Mouse (Mus musculus): Measurements from ENCODE around the gene Bcl2l12. TPM values are rescaled to one million over a fixed set of nuclear protein-coding genes. Genes with fewer than 3 reads are reported as not detected.

Bcl2l12 gene
- polyA plus RNA-seq, 1 experiment from 2014 or later = 54.7 TPM

GRCm38 (mm10) chr7:44964990-44965389, 33.5 kb downstream of the Bcl2l12 start:
- Histone ChIP-seq H3K9me3 (no peaks in the 10 kb centered on the region), H3K36me3 (peaks cover 68% of the 10 kb centered on the region), H3K9ac (replicated peaks) (no peak overlapping the region), H3K4me3 (no peak overlapping the region), H3K27ac (replicated peaks) (no peak overlapping the region), H3K4me2 (replicated peaks) (no peak overlapping the region), H3K4me1 (no peaks in the 10 kb centered on the region), H3K27me3 (no peaks in the 10 kb centered on the region)
- 93% methylated on average over 11 of the region's 13 CpGs for WGBS
- ATAC-seq (ENCODE audit: low FRiP score, low read depth) = no peak

GRCm38 (mm10) chr7:44962831-44963230, 35.7 kb downstream of the Bcl2l12 start:
- Histone ChIP-seq H3K9me3 (no peaks in the 10 kb centered on the region), H3K36me3 (peaks cover 78% of the 10 kb centered on the region), H3K9ac (replicated peaks) (no peak overlapping the region), H3K4me2 (replicated peaks) (no peak overlapping the region), H3K4me3 (no peak overlapping the region), H3K27me3 (no peaks in the 10 kb centered on the region), H3K27ac (replicated peaks) (no peak overlapping the region), H3K4me1 (no peaks in the 10 kb centered on the region)
- 90% methylated on average over 5 of the region's 5 CpGs for WGBS
- no peak for ATAC-seq (ENCODE audit: low FRiP score, low read depth)

DNA sequence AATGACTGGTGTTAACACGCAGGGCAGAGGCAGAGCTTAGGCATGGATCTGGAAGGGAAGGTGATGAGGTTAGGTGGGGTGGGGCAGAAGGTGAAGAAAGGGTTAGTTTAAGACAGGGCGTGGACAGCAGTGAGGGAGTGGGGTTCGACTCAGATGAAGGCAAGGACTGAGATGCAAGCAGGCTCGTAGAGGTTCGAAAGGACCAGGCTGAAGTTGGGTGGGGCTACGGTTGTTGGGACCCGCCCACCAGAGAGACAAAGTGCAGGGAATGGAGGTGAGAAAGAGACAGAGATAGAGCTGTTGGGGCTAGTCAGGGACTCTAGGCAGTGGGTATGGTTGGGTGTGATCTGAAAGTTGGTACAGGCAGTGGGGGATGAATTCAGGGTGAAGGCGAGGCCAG, 36.2 kb downstream of the Bcl2l12 start:
- peaks cover 76% of the 10 kb centered on the region for H3K36me3 ChIP-seq
- H3K4me3 ChIP-seq = no peak overlapping the region
- H3K27ac ChIP-seq (replicated peaks) = no peak overlapping the region
- 81% methylated on average over 8 of the region's 8 CpGs for WGBS
- no peaks in the 10 kb centered on the region for H3K27me3 ChIP-seq
- ATAC-seq (ENCODE audit: low FRiP score, low read depth) = no peak
- H3K9ac ChIP-seq (replicated peaks) = no peak overlapping the region
- no peaks in the 10 kb centered on the region for H3K9me3 ChIP-seq
- no peak overlapping the region for H3K4me2 ChIP-seq (replicated peaks)
- no peaks in the 10 kb centered on the region for H3K4me1 ChIP-seq

- H3K27ac ChIP-seq (replicated peaks) = no peak overlapping the region
- WGBS = 91% methylated on average over 13 of the region's 13 CpGs
- H3K4me3 ChIP-seq = no peak overlapping the region
- peaks cover 62% of the 10 kb centered on the region for H3K36me3 ChIP-seq
- no peak for ATAC-seq (ENCODE audit: low FRiP score, low read depth)
- no peak overlapping the region for H3K9ac ChIP-seq (replicated peaks)
- H3K4me1 ChIP-seq = no peaks in the 10 kb centered on the region
- H3K9me3 ChIP-seq = no peaks in the 10 kb centered on the region
- no peak overlapping the region for H3K4me2 ChIP-seq (replicated peaks)
- no peaks in the 10 kb centered on the region for H3K27me3 ChIP-seq
Observed at GRCm38 (mm10) chr7:44960512-44960910, 38.0 kb downstream of the Bcl2l12 start.

DNA sequence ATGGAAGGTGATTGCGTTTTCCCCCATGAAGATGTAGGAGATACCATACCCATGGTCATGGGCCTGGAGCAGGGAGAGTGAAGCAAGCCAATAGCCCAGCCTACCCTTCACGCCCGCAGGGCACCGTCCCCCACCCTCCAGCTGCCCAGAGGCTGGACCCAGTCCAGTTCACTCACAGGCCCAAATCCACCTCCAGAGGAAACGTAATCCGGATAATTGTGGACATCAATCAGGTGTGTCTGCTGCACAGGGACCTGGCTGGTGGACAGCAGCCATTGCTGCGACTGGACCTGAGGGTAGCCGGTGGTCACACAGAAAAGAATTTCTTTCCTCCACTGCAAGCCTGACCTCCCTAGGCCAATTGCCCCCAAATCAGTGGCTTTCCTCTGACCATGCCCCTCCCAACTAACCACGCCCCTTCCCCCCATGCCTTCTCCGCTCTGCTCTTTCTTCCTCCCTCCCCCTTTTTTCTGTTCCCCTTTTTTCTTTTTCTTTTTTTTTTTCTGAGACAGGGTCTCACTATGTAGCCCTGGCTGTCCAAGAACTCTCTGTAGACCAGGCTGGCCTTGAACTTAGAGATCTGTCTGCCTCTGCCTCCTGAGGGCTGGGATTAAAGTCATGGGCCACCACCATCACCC, 38.5 kb downstream of the Bcl2l12 start:
- Histone ChIP-seq H3K4me2 (replicated peaks) (no peak overlapping the region), H3K9me3 (no peaks in the 10 kb centered on the region), H3K4me1 (no peaks in the 10 kb centered on the region), H3K9ac (replicated peaks) (no peak overlapping the region), H3K36me3 (peaks cover 57% of the 10 kb centered on the region), H3K27me3 (no peaks in the 10 kb centered on the region), H3K27ac (replicated peaks) (no peak overlapping the region), H3K4me3 (no peak overlapping the region)
- 90% methylated on average over 10 of the region's 10 CpGs for WGBS
- no peak for ATAC-seq (ENCODE audit: low FRiP score, low read depth)

GRCm38 (mm10) chr7:44959281-44959680, 39.2 kb downstream of the Bcl2l12 start:
- no peak overlapping the region for H3K27ac ChIP-seq (replicated peaks)
- H3K4me3 ChIP-seq = no peak overlapping the region
- no peak overlapping the region for H3K4me2 ChIP-seq (replicated peaks)
- H3K27me3 ChIP-seq = no peaks in the 10 kb centered on the region
- no peak for ATAC-seq (ENCODE audit: low FRiP score, low read depth)
- no peaks in the 10 kb centered on the region for H3K9me3 ChIP-seq
- peaks cover 50% of the 10 kb centered on the region for H3K36me3 ChIP-seq
- no peaks in the 10 kb centered on the region for H3K4me1 ChIP-seq
- 88% methylated on average over 8 of the region's 8 CpGs for WGBS
- no peak overlapping the region for H3K9ac ChIP-seq (replicated peaks)

DNA sequence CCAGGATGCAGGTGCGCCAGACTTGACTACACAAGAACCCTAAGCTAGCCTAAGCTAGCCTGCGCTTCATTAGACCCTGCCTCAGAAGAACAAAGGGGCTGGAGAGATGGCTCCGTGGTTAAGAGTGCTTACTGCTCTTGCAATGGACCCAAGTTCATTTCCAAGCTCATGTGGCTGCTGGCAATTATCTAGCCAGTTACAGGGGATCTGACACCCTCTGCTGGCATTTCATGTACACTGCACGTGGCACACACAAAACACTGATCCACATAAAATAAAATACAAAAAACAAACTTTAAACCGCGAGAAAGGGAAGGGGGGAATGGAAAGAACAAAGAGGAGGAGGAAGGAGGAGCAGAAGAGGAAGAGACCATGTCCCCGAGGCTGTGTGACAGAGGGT, 40.3 kb downstream of the Bcl2l12 start:
- Histone ChIP-seq H3K4me1 (no peaks in the 10 kb centered on the region), H3K4me2 (replicated peaks) (no peak overlapping the region), H3K36me3 (peaks cover 42% of the 10 kb centered on the region), H3K9ac (replicated peaks) (no peak overlapping the region), H3K27me3 (no peaks in the 10 kb centered on the region), H3K4me3 (no peak overlapping the region), H3K9me3 (no peaks in the 10 kb centered on the region), H3K27ac (replicated peaks) (no peak overlapping the region)
- WGBS = 64% methylated on average over 7 of the region's 7 CpGs
- ATAC-seq (ENCODE audit: low FRiP score, low read depth) = no peak

GRCm38 (mm10) chr7:44957183-44957835, 41.2 kb downstream of the Bcl2l12 start:
- WGBS = 77% methylated on average over 20 of the region's 20 CpGs
- ATAC-seq (ENCODE audit: low FRiP score, low read depth) = no peak
- H3K9ac ChIP-seq (replicated peaks) = no peak overlapping the region
- H3K9me3 ChIP-seq = no peaks in the 10 kb centered on the region
- H3K36me3 ChIP-seq = peaks cover 33% of the 10 kb centered on the region
- H3K4me3 ChIP-seq = no peak overlapping the region
- no peak overlapping the region for H3K27ac ChIP-seq (replicated peaks)
- H3K27me3 ChIP-seq = peaks cover 4% of the 10 kb centered on the region
- H3K4me2 ChIP-seq (replicated peaks) = no peak overlapping the region
- H3K4me1 ChIP-seq = peaks cover 6% of the 10 kb centered on the region; the same call in 1 of the 2 replicates

GRCm38 (mm10) chr7:44956266-44956665, 42.2 kb downstream of the Bcl2l12 start:
- Histone ChIP-seq H3K27me3 (peaks cover 15% of the 10 kb centered on the region), H3K4me1 (peaks cover 13% of the 10 kb centered on the region; the same call in 1 of the 2 replicates), H3K36me3 (peaks cover 24% of the 10 kb centered on the region), H3K9me3 (no peaks in the 10 kb centered on the region), H3K9ac (replicated peaks) (no peak overlapping the region), H3K4me3 (no peak overlapping the region), H3K27ac (replicated peaks) (no peak overlapping the region), H3K4me2 (replicated peaks) (no peak overlapping the region)
- 58% methylated on average over 6 of the region's 6 CpGs for WGBS
- no peak for ATAC-seq (ENCODE audit: low FRiP score, low read depth)

DNA sequence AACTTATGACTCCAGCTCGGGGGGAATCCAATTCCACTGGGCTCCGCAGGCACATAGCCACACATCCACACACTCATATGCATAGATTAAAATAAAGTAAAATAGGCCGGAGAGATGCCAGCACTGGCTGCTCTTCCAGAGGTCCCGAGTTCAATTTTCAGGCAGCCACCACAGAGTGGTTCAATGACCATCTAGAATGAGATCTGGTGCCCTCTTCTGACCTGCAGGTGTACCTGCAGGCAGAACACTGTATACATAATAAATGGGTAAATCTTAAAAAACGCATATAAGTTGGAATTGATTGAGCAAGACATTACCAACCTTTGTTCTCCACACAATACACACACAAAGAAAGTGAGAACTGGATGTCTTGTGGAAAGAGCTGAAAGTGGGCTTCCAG, 42.9 kb downstream of the Bcl2l12 start:
- H3K4me1 ChIP-seq = peaks cover 13% of the 10 kb centered on the region; the same call in 1 of the 2 replicates
- peaks cover 18% of the 10 kb centered on the region; the same call in 1 of the 2 replicates for H3K36me3 ChIP-seq
- H3K4me2 ChIP-seq (replicated peaks) = no peak overlapping the region
- H3K9ac ChIP-seq (replicated peaks) = no peak overlapping the region
- WGBS = 60% methylated on average over 5 of the region's 5 CpGs
- no peaks in the 10 kb centered on the region for H3K9me3 ChIP-seq
- H3K27me3 ChIP-seq = peaks cover 21% of the 10 kb centered on the region
- no peak for ATAC-seq (ENCODE audit: low FRiP score, low read depth)
- no peak overlapping the region for H3K4me3 ChIP-seq
- no peak overlapping the region for H3K27ac ChIP-seq (replicated peaks)

DNA sequence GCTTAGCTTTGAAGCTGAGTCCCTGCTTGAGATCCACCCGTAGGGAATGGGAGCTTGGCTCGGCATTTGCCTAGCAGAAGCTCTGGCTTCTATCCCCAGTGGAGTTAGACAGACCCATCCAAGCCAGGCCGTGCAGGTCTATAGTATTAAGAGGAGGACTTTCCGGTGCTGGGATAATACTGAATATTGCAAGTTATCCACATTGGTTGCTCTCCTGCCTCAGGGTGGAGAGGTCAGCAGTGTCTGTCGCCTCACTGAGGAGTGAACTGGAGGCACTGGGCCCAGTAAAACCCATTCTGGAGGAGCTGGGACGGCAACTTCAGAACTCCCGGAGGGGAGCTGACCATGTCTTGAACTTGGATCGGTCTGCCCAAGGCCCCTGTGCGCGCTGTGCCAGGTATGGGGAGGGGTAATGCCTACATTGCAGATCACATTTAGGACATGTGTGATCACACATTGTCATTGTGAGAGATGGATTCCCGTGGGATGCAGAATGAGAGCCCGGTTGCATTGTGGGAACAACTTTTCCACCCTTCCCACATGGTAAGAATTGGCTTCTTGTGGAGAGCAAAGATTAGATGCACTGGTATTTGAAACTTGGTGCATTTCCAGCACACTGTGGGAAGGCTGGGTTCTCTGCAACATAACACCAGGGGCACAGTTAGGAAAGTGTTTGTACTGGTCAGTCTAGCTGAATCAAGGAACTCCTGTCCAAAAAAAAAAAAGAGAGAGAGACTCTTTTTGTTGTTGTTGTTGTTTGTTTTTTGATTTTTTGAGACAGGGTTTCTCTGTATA, 44.2 kb downstream of the Bcl2l12 start:
- WGBS = 80% methylated on average over 12 of the region's 12 CpGs
- H3K9me3 ChIP-seq = no peaks in the 10 kb centered on the region
- no peak overlapping the region for H3K4me2 ChIP-seq (replicated peaks)
- H3K36me3 ChIP-seq = peaks cover 9% of the 10 kb centered on the region; the same call in 1 of the 2 replicates
- H3K9ac ChIP-seq (replicated peaks) = no peak overlapping the region
- H3K27ac ChIP-seq (replicated peaks) = no peak overlapping the region
- peaks cover 34% of the 10 kb centered on the region for H3K27me3 ChIP-seq
- no peak overlapping the region for H3K4me3 ChIP-seq
- peaks cover 13% of the 10 kb centered on the region; the same call in 1 of the 2 replicates for H3K4me1 ChIP-seq
- no peak for ATAC-seq (ENCODE audit: low FRiP score, low read depth)

- H3K36me3 ChIP-seq = 0 out of 2 replicates have a peak, but pooled peaks cover 2% of the 10 kb centered on the region
- peaks cover 38% of the 10 kb centered on the region for H3K27me3 ChIP-seq
- no peak overlapping the region for H3K4me3 ChIP-seq
- no peak for ATAC-seq (ENCODE audit: low FRiP score, low read depth)
- 0 out of 2 replicates have a peak overlapping the region, but pooled peaks have one; percentile 20 for H3K9ac ChIP-seq (replicated peaks)
- peaks cover 13% of the 10 kb centered on the region; the same call in 1 of the 2 replicates for H3K4me1 ChIP-seq
- 58% methylated on average over 14 of the region's 14 CpGs for WGBS
- no peak overlapping the region for H3K4me2 ChIP-seq (replicated peaks)
- no peaks in the 10 kb centered on the region for H3K9me3 ChIP-seq
- no peak overlapping the region for H3K27ac ChIP-seq (replicated peaks)
Observed at GRCm38 (mm10) chr7:44953561-44953960, 45.0 kb downstream of the Bcl2l12 start.

All from midbrain, embryonic 12.5 days (tissue).